Mouse (Mus musculus) CD4-positive helper T cell, adult 2 months (primary cell): ENCODE results near the gene Adgre4.

ENCODE experiments used
- DNase-seq: peaks from one replicate; pipeline ENCODE4 v3.0.0-alpha.2; 2012; ENCODE audit warnings: low read depth, missing footprints, low spot score

The Adgre4 gene

DNA sequence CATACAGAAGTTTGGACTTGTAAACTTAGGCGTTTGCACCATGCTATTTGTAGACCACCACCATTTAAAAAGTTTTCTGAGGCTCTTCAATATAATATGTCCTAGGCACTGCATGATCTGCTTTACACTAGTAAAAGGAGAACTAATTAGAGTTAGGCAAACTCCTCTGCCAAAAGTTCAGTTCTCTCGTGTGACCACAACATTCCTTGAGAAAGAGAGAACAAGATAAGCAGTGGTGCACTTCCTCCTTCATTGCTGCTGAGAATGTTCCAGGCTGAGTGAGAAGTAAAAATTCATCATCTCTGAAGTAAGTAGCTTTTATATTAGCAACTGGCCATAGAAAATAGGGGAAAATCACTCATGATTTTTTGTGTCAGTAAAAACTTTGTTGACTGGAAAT is at the start of gene Adgre4:
Adgre4 (plus strand) TSS at position 199 of the 400 bp plus-strand sequence.
- DNase-seq, result no peak

DNA sequence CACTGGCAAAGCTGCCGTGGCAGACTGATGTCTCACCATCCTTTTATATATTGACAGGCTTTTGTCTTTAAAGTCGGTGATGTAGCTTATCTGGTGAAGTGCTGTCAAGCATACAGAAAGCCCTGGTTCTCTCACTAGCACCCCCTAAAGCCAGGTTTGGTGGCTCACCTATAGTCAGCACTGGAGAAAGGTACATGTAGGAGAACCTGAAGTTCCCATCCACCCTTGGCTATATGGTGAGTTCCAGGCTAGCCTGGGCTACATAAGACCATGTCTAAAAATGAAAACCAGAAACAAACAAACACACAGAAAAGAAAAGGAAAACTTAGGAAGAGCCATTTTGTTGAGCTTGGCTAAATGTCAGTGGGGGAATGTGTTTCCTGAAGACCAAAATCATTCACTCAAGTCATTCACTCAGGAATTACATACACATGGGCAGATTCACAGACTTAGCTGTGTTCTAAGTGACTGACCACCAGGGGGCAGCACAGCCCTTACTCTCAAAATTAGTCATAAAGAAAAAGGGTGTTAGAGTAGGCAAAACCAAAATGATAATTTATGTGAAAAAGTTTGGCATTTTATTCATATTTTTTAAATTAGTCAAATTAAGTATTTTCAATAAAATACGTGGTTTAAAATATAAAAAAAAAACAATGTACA is 47.5 kb upstream of the Adgre4 start:
- peak; percentile 78 for DNase-seq

DNA sequence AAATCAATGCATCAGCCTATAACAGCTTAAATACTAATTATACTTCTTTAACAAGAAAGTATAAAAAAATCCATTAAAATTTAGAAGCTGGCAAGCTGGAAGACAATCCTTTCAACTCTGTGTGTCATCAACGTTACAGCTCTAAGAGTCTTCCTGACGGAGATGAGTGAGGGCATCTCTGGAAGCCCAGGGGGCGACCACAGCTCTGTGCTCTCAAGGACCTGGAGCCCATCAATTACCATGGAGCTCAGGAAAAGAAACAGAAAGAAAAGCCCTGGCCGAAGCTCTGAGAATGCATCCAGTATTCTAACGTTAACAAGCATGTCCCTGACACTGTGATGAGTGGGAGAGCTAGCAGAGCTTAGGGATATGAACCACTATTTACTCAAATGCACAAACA is 46.9 kb upstream of the Adgre4 start:
- DNase-seq, result no peak

DNA sequence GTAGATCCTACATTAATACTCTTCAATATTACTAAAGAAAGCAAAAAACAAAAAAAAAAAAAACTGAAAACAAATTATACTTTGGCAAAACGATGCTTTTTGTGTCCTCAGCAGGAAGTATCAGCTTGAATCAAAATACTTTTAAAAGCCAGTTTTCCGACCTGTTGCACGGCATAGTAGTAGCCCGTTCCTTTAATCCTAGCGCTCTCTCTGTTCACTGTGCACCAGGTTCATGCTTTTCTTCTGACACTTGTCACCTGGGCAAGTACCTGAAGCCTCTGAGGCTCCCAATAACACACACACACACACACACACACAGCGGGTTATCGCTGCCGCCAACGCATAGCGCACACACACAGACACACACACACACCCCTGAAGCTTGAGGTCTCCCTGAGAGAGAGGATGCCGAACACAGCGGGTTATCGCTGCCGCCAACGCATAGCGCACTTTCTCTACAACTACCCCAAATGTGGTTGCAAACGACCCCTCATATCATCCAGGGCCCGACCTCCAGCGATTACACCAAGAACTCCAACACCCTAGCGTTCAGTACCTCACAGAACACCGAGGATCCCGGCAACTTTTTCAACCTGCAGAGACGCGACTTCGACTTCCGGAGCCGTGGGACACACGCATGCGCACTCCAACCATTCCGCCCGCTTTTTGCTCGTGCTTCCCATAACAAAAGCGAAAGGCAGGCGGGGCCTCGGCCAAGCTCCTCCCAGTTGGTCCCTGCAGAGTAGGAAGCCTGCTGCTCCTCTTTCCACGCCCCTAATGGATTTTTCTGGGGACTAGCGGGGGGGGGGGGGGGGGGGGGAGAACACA is 37.6 kb upstream of the Adgre4 start, which contains the start of gene Pot1b:
Pot1b (minus strand) TSS at position 645 of the 828 bp plus-strand sequence.
- peak; percentile 94 for DNase-seq

DNA sequence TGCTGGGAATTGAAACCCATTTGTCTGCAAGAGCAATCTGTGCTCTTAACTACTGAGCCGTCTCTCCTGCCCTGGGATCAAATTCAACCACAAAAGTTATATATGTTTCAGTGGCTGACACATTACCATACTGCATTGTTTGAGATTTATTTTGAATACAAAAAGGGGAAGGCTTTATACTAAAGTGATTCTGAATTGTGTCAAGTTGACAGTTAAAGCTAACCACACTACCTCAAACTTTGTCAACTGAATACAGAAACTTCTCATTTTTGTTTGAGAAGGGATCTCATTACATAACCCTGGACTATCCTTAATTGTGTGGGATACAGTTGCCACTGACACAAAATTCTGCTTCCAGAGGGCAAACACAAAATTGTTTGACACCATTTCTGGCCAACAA is 28.5 kb upstream of the Adgre4 start:
- DNase-seq, result no peak

DNA sequence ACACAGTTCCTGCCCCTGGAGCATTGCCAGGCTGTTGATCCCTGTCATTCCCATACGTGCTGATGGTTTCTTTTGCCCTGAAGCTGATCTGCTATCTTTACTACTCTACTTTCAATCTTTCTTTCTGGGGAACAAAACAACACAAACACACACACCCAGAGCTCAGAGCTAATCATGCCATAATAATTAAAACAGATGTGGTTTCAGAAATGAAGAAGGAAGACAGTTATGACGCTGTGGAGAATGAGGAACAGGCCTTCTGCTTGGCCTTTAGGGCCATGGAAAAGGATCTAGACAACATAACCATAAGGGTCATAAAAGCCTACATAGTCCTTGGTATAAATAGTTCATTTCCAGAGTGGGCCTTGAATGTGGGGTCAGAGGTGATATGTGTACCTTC is 27.5 kb upstream of the Adgre4 start:
- no peak for DNase-seq

DNA sequence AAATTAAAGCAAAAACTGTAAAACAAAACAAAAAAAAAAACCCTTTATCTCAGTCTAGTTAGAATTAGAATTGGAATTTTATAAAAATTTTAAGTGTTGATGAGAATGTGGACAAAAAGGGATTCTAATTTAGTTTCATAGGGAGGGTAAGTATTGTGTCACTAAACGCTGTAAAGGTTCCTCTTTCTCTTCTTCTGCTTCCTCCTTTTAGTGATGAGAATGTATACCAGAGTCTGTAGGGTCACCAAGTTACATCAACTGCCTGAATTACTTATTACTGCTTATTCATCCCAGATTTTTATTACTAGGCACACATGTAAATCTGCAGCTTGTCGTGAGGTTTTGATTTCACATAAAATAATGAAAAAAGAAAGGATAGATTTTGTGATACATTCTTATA is 23.6 kb upstream of the Adgre4 start:
- no peak for DNase-seq

DNA sequence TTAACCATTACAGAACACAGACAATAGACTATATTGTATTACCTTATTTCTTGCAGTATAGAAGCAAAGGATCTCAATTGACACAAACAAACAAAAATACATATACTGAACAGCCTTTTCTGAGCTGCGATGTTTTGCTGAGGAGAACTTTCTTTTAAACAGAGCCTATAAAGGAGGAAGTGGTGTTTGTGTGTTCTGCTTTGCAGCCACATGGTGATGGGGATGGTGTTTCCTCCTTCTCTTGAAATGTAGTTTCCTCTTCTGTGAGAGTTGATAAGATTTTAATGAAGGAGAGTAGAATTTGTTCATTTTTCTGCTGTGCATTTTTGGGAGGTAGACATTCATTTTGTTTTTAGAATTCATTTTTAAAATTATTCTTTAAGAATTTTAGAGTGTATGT is 13.1 kb upstream of the Adgre4 start:
- no peak for DNase-seq

DNA sequence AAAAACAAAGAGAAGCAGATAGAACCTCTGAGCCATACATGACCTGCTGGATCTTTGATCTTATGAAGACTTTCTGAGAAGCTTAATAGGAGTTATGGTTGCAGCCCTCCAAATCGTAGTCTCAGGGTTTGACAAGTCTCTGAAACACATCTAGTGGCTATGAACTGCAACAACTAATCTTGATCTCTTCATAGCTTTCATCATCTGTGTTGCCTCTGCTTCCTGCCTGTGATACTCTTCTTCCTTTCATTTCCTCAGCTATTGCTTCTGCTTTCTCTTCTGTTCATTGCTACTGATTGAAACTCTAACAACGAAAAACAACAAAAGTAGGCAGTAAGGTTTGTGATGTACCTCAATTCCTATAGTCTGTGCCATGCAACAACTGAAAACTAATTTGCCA is 1.4 kb downstream of the Adgre4 start:
- no peak for DNase-seq

DNA sequence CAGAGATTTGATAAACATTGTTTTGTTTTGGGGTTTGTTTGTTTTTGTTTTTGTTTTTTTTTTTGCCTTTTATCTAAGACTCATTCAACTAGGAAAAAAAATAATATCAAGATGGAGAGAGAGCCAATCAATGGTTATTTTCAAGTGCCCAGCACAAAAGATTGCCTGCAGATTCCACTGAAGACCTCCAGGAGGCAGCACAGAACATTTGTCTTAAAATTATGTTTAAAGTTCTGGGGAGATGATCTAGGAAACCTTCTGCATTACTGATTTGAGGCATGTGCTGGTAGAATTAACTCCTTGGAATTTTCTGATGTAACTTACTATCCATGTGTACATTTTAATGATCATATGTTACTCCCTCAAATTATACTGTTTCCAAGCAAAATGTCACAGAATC is 63.9 kb downstream of the Adgre4 start:
- DNase-seq, result peak; percentile 24

DNA sequence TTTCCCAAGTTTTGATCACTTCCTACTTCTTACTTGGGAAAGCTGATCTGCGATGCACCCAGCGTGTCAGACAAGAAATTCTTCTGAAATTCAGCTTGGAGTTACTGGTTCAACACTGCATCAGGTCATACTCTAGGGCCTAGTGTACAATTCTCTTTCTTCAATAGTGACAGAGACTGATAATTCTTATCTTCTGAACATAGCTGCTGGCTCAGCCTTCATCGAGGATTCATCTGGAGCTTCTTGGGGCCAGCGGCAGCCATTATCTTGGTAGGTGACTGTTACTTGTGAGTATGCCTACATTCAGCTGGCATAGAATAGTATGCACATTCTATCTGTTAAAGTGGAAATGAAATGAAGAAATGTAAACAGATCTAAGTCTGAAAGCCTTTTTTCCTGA is 67.1 kb downstream of the Adgre4 start:
- no peak for DNase-seq

DNA sequence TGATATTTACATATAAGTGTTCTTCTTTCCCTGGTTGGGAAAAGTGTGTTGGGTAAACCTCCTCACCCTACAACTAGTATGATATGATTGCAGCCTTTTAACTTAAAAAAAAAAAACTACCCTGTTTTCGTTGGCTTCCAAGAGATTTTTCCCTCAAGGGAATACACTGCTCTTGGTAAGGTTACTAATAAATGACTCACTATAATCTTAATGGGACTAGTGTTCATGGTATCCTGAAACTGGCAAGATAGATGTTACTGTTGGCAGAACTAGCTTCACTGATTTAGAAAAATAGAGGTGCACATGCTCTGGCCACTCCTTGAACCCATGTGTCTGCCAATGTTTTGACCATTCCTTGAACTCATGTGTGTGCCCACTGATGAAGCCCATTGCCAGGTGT is 71.8 kb downstream of the Adgre4 start:
- DNase-seq, result no peak

DNA sequence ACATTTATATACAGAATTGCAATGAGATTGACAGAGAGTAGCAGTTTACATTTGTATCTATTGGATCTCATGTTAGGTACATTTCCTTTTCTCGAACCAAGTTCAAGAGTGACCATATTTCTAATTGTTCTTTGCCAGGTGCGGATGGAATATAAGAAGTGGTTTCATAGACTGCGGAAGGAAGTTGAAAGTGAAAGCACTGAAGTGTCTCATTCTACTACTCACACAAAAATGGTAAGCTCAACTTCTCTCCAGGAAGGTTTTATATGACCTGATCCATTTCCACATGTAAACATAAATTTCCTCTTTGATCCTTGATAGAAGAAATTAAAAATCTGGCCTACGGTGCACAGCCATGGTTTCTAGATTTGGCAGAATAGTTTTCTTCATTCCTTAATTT is 93.3 kb downstream of the Adgre4 start:
- peak; percentile 12 for DNase-seq

DNA sequence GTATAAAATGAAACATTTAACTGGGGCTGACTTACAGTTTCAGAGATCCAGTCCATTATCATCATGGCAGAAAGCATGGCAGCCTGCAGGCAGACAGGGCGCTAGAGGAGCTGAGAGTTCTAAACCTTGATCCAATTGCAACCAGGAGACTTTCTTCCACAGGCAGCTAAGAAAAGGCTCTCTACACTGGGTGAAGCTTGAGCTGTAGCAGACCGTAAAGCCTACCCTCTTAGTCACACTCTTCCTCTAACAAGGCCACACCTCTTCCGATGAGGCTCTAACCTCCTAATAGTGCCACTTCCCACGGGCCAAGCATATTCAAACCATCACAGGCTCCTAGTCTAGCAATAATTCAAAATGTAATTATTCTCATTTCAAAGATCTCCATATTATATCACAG is 127.4 kb downstream of the Adgre4 start:
- no peak for DNase-seq

DNA sequence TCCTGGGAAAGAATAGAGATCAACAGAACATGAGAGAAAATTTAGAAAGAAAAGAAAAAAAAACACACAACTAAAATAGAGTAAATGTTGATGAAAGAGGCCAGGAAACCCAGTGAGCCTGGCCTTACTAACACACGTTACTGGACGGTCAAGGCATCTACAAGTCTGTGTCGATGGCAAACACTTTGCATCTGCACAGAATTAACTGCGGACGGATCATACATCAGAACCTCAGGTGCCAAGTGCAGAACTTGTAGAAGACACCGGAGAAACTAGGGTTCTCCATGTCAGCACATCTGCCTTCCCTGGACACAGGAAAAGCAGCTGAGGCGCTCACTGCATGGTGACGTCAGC is 128.5 kb downstream of the Adgre4 start:
- peak; percentile 43 for DNase-seq

DNA sequence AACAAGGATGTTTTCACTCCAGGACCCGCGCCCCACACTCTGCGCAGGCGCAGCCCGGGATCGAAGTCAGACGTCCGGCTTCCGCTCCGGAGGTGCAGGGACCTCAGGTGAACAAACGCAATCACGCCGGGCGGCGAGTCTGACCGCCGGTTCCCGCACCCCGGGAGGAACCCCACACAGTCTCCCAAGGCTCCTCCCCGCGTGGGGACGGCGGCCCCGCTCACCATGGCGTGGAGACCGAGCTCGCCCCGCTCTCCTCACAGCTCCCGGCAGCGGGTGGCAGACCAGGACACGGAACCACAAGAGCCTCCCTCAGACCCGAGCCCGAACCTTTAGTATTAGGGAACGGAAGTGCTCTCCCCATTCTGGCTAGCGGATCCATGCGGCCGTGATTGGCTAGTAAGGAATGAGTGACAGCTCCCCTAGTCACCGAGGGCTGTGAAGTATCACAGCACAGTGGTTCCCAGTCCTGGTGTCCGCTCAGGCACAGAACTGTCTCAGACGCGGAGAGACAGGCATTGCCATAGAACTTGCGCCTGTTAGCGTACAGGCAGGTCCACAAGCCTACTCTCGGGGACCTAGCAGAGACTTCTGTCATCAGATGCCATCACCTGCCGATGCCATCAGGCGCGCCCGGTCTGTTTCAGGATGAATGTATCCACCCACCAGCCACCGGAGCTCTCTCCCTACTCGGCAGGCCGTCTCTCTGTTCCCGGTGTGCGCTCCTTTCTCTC is 129.0 kb downstream of the Adgre4 start, which contains the start of gene Zfp119a:
Zfp119a (minus strand) TSS at position 295 of the 734 bp plus-strand sequence.
- DNase-seq, result peak; percentile 88

DNA sequence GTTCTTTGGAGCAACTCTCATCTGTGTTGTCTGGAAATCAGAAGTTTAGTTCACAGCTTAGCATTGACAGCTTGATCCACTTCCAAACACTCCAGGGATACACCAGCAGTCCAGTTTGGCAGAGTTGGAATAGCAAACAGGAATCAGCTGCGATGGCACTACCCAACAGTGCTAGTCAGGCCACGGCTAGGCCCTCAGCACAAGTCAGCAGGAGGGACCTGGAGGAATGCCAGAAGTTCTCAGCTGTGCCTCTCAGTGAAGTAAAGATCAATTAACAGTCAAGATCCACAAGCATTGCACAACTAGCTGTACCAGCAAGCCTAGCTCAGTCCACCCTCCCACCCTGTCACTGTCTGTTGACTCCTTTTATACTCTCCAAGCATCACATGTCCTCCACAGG is 133.8 kb downstream of the Adgre4 start:
- no peak for DNase-seq

DNA sequence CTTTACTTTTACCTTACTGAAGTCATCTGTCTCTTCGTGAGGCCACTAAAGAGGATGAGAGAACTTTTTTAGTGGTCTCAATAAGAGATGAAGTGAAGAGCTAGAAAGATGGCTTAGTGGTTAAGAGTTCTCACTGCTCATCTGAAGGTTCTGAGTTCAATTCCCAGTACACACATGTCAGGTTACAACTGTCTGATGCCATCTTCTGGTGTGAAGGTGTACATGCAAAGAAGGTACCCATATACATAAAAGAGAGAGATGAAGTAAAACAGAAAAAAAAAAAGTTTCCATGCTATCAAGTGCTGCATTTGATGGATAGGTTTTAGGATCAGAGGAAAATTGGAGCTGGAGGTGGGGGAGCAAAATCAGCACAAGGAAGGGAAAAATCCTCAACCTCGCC is 135.1 kb downstream of the Adgre4 start:
- peak; percentile 28 for DNase-seq

DNA sequence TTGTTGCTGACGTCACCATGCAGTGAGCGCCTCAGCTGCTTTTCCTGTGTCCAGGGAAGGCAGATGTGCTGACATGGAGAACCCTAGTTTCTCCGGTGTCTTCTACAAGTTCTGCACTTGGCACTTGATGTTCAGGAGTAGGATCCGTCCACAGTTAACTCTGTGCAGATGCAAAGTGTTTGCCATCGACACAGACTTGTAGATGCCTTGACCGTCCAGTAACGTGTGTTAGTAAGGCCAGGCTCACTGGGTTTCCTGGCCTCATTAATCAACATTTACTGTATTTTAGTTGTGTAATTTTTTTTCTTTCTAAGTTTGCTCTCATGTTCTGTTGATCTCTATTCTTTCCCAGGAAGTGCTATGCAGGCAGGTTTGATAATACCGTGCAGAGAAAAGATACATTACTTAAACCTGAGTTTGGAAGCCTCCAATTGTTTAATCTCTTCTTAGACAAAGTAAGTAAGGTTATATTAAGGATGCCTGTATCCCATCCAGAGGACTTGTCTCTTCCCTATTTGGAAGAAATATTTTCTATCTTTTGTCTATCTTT is 142.7 kb downstream of the Adgre4 start:
- DNase-seq, result peak; percentile 42

DNA sequence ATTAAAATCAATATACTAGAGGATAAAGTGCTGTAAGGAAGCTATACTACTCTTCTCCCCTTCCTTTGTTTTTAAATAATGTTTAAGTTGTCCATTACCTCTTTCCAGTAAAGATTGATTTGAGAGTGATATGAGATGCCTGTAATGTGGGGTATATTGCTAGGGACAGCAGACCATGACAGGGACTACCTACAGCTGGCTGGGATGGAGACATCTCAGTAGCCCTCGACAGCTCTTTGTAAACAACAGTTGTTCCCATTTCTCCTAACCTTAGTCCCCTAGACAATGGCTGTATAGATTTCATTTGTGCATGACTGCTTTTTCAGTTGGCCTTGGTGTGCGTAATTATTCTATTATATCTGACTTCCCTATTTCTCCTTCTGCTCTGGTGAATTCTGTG is 153.3 kb downstream of the Adgre4 start:
- DNase-seq, result no peak
